Mouse (Mus musculus) E14TG2a.4 (cell line): ENCODE results near the gene Efemp1.

Experiments used
- CTCF ChIP-seq: conservative IDR thresholded peaks from 2 replicates; pipeline ENCODE4 v1.5.1; 2014; ENCODE audit warnings: low read length
- NANOG ChIP-seq: IDR thresholded peaks from 2 replicates; pipeline ENCODE4 v1.6.1; 2014; ENCODE audit warnings: borderline replicate concordance, low read length, mixed read lengths
- POU5F1 ChIP-seq: IDR thresholded peaks from 2 replicates; pipeline ENCODE4 v1.6.1; 2014; ENCODE audit warnings: low read length, borderline replicate concordance

DNA sequence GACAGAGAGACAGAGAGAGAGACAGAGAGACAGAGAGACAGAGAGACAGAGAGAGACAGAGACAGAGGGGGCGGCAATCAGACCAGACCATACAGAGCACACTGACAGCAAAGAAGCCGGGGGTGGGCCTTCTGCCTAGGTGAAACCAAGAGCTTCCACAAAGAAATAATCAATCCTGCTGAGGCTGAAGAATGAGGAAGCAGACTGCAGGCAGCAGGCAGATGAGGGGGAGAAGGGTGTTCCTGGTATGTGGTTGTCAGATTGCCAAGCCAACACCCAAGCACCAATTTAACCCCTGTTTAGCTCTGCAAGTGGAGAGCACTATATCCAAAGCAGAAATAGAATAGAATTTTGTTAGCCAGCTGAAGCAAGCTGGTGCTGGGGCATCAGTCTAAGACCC, 40.4 kb upstream of the Efemp1 start:
- no peak for TF ChIP-seq CTCF
- no peak for TF ChIP-seq NANOG
- no peak for TF ChIP-seq POU5F1
